Mouse (Mus musculus): ENCODE data around the gene Cog1.

The Cog1 gene

DNA sequence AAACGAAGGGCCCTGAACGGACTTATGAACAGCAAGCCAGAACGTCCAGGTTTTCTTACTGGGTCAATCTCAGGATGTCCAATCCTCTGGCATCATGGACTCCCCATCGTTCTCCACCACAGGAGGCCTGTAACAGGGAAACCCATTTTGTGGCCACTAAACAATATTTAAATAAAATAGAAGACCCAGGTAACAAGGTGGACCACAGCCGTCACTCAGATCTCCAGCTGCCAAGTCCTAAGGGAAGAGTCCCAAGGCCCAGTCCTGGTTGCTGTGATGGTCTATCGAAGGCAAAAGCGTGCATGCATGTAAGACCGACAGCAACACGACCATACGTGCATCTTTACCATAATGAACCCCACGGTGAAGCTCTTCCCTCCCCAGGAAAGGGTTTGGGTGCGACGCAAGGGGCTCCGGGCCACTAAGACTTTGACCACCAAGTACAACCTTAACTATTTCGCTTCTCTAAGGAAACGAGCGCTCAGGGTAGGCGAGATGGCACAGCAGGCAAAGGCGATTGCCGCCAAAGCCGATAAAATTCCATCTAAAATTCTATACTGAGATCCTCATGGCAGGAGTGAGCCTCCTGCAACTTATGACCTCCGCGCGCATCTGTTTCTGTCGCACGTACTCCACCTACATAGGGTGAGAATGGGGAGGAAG is at the start of gene Cog1:
Gene Cog1, plus strand, starts transcription at position 480 of the 663 bp plus-strand sequence.
- DNase-seq (ENCODE audit: low spot score in 2 of 2) = no peak

DNA sequence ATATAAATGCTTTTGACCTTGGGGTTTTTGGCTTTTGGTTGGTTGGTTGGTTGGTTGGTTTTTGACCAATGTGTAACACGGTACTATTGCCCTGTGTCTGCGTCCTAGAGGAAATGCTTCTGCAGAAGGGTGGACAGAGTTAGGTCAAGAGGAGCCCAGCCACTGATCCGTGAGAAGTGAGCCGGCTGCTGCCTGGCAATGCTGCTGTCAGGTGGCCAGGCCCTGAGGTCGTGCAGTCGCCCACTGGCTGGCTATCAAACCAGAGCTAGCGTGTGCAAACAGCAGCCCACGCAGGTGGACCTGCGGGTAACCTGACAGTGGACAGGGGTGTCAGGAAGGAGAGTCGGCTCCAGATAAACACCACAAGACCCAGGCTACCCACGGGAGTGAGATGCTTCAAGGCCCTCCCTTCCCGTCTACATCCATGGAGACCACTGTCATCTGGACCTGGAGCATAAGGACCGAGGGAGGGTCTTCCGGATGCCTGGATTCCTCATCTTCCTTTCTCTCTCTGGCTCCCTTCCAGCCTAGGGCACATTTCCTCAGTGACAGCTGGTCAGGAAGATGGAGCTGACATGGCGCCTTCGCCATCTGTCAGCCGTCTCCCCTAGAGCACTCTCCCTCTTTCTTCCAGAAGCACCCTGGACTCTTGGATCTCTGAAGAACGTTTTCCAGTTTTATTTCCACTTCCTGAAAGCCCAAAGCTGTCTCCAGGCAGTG is 48.3 kb upstream of the Cog1 start:
- DNase-seq (ENCODE audit: low spot score in 2 of 2) = no peak

DNA sequence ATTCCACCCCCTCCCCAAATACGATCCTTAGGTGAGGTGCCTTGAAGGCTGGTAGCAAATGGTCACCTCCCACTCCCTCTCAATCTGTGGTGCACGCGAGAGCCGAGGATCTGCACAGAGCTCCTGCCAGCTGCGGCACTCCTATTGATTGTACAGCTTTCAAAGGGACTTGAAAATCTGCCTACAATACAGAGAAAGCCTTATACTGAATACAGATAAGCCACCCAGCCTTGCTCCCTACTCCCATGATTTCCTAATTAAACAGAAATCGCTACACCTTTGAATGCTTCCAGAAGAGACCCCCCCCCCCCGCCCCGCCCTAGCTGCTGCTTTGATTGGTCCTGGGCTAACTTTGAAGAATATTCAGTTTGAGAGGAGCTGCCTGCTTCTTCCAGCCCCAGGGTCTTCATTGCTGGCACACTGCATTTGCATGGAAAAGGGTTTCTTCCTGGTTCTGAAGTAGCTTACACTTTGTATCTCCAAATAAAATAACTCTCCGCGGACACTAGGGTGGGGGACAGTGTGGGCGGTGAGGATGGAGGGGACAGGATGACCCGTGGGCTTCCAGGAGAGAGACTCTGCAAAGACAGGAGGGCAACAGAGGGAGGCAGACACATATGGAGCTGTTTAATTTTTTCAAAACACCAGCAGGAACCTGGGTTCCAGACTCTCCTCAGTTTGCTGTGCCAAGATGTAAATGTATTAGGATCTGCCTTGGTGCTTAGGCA is 47.2 kb upstream of the Cog1 start:
- DNase-seq (ENCODE audit: low spot score in 2 of 2) = no peak

DNA sequence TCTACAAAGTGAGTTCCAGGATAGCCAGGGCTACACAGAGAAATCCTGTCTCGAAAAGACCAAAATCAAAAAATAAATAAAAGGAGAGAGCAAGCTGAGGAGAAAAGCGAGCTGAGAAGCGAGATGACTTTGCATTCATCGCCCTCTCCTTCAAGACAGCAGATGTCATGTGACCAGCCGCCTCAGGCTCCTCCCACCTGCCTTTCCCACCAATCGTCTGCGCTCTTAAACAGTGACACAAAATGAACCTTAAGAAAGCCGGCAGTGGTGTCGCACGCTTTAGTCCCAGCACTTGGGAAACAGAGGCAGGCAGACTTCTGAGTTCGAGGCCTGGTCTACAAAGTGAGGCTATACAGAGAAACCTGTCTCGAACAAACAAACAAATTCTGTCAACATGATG is 41.4 kb upstream of the Cog1 start:
- DNase-seq (ENCODE audit: low spot score in 2 of 2) = no peak

- no peak for DNase-seq (ENCODE audit: low spot score in 2 of 2)
These were observed 39.4 kb upstream of the Cog1 start for GRCm38 (mm10) chr11:113609581-113609980.

DNA sequence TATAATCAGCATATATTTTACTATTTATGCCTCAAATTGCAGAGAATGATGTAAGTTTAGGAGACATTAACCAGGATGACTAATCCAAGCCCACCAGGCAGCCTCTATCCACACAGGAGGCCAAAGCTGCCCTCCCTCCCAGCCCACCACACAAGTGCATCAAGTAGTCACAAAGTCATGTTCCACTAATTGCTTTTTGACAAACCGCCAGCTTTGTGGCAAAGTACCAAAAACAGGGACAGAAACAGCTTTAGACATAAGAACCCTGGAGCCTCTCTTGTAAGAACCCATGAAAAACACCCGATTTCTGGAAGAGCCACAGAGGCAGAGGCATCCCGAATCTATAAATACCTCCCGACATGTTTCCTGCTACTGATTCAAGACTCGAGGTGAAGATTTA is 38.7 kb upstream of the Cog1 start:
- DNase-seq (ENCODE audit: low spot score in 2 of 2) = no peak

GRCm38 (mm10) chr11:113611112-113611646 is 37.8 kb upstream of the Cog1 start:
- DNase-seq (ENCODE audit: low spot score in 2 of 2) = no peak

DNA sequence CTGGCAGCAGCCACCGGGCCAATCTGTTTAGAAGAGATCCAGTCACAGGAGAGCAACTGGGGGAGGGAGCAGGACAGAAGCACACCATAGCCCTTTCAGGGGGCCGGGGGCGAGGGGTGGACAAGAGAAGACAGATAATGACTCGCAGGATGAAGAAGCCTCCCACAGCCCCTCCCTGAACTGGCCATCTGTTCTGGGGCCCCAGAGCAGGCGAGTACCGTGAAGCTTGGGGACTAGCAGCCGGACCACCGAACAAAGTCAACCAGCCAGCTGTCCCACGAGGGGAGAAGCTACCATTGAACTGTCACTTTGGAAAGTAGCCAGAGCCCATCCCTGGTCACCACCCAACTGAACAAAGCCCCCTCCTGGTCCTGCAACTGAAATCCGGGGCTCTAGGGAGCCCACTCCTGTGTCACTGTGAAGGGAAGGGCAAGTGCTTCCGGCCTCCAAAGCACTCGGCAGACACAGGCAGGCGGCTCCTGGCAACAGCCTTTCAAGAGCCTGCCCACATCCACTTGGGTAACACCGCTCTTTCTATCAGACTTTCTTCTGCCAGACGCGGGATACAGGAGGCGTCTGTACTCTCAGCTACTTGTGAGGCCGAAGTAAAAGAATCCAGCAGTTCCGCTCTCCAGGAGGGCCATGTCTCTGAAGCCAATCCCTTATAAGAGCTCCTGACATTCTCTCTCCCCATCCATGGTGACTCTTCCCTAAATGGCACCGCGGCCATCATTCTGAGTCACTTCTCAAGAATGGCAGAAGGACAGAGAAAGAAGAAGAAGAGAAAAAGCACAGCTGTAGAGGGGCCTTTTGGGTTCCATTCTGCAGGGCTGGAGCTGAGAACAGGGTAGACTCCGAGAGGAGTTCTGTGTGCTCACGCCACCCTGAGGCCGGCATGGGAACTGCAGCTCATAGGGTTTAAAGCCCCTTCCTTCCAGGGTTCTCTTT is 37.0 kb upstream of the Cog1 start:
- DNase-seq (ENCODE audit: low spot score in 2 of 2) = peak; percentile 50 to 64

DNA sequence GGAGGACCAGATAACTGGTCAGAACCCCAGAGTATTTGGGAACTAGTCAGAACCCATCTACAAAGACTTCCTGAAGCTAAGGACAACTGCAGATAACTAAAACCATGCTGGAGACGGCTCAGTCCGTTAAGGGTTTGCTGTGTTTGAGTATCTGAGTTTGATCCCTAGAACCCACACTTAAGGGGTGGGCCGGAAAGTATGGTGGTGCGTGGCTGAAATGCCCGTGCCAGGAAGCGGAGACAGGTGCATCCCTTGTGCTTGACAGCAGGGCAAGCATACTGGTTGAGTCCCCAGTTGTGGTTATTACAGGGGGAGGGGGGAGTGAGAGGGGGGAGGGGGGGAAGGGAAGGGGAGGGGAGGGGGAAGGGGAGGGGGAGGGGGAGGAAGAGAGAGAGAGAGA is 34.5 kb upstream of the Cog1 start:
- DNase-seq (ENCODE audit: low spot score in 2 of 2) = no peak

- DNase-seq (ENCODE audit: low spot score in 2 of 2) = peak; percentile 66 to 70
These were observed 31.6 kb upstream of the Cog1 start for GRCm38 (mm10) chr11:113617132-113617911.

DNA sequence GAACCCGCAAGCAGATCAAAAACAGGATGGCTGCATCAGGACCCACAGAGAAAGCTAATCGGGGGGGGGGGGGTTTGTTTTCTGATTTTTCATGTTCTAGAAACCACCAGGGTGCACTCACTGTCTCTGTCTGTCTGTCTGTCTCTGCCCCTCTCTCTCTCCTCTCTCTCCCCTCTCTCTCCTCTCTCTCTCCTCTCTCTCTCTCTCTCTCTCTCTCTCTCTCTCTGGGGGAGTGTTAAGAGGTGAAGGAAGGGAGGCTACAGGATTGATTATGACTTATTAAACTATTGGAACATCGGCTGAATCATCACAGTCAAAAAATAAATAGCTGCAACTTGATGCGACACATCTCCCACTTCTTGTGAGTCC is 30.7 kb upstream of the Cog1 start:
- DNase-seq (ENCODE audit: low spot score in 2 of 2) = no peak

GRCm38 (mm10) chr11:113618672-113619419 is 30.1 kb upstream of the Cog1 start, which contains the start of gene Sstr2:
Gene Sstr2, plus strand, starts transcription at chr11:113619342.
- DNase-seq (ENCODE audit: low spot score in 2 of 2) = peak; percentile 76 to 87

DNA sequence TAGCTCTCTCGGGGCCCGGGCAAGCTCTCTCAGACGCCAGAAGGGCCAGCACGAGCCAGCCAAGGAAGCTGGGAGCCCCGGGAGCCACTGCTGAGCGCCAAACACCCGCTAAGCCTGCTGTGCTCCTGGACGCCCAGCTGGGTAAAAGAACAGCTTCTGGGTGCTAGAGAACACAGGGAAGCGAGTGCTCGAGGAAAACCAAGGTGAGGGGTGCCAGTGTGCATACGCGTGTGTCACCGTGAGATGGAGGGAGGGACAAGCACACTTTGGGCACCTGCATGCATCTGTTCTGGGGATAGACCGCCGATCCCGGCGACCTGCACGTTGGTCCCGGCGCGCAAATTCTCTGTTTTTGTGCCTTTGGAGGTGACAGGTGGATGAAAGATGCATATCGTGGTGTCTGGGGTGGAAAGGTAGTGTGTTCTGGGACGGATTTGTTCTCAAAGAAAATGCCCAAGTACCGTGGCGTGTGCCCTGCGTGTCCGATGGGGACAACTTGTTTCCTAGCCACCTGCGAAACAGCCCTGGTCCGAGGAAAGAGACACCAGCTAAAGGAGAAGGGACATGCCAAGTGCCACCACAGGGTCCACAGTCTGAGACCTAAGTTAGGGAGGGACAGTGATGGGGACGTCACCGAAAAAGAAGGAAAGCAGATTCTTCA is 29.4 kb upstream of the Cog1 start:
- DNase-seq (ENCODE audit: low spot score in 2 of 2) = no peak

DNA sequence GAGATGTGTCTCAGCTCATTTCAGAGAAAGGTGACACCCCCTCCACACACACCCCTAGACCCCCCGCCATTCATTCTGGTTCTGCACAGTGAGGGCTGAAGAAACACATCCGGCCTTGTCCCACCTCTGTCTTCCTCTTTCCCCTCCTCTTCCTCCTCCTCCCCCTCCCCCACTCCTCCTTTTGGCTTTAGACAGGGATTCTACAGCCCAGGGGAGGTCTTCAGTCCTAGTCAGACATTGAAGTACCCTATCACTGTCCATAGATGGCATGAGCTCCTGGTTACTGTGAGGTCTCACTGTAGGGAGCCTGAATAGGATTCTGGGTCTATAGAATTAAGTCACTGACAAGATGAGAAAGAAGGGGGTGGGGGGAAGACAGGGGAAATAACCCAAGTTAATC is 28.0 kb upstream of the Cog1 start:
- no peak for DNase-seq (ENCODE audit: low spot score in 2 of 2)

GRCm38 (mm10) chr11:113622028-113622427 is 26.9 kb upstream of the Cog1 start:
- no peak for DNase-seq (ENCODE audit: low spot score in 2 of 2)

- DNase-seq (ENCODE audit: low spot score in 2 of 2) = no peak
These were observed 23.5 kb upstream of the Cog1 start for GRCm38 (mm10) chr11:113625437-113625836.

- no peak for DNase-seq (ENCODE audit: low spot score in 2 of 2)
These were observed 21.2 kb upstream of the Cog1 start for GRCm38 (mm10) chr11:113627785-113628184.

DNA sequence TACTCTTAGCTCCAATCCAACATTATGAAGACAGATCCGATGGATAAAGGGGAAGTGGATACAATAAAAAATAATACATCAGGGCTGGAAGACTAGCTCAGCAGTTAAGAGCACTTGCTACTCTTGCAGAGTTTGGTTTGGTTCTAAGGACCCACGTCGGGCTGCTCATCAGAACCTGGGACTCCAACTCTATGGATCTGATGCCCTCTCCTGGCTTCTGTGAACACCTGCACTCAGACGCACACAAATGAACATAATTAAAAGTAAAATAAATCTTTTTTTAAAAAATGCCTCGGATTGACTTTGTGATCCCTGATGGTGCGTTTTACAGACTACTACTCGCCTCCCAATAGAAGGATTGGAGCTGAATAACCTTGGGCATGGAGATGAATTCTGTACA is 18.3 kb upstream of the Cog1 start:
- no peak for DNase-seq (ENCODE audit: low spot score in 2 of 2)

GRCm38 (mm10) chr11:113631302-113631701 is 17.7 kb upstream of the Cog1 start:
- DNase-seq (ENCODE audit: low spot score in 2 of 2) = no peak

Data from right cerebral cortex, adult 2 months (tissue).